Mouse (Mus musculus) left cerebral cortex, postnatal 25 days (tissue): ENCODE results near the gene Maml1. TPM values are rescaled to one million over a fixed set of nuclear protein-coding genes. Genes with fewer than 3 reads are reported as not detected.

Experiments
- DNase-seq, 2 experiments: peaks; one replicate each; pipeline ENCODE4 v3.0.0; 2022; ENCODE audit warnings: low spot score in 2 of 2, mixed read lengths in 1 of 2
- intact Hi-C: fragments of 180-260 bp; cut with DNase I; formaldehyde crosslinking; loops from one replicate; pipeline ENCODE4 v1.15.1; 2025
- total RNA-seq, 2 experiments: library from RNA; stranded (reverse); gene quantifications; 2 replicates each; pipeline ENCODE4 v1.2.3; 2021

Maml1 gene
- total RNA-seq, 2 experiments from 2014 or later: 9.5 to 10.1 TPM

DNA sequence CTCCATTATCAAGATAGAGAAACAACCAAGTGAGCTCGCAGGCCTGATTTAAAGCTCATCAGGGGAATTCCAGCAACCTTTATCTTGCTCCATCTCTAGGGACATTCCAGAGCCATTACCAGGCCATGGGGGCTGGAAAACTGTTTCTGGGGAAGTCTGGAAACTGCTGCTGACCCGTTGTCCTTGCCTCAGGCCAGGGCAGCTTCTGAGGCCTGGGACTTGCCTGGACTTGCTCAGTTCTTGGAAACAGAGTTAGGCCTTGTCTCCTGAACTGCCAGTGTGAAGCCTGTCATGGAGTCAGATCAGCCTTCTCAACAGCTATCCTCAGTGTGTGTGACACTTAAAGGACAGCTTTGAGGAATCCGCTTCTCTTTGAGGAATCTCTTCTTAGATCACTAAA lies 39.9 kb downstream of the Maml1 start:
- no peak for DNase-seq
- intact Hi-C loops: no loop called here

DNA sequence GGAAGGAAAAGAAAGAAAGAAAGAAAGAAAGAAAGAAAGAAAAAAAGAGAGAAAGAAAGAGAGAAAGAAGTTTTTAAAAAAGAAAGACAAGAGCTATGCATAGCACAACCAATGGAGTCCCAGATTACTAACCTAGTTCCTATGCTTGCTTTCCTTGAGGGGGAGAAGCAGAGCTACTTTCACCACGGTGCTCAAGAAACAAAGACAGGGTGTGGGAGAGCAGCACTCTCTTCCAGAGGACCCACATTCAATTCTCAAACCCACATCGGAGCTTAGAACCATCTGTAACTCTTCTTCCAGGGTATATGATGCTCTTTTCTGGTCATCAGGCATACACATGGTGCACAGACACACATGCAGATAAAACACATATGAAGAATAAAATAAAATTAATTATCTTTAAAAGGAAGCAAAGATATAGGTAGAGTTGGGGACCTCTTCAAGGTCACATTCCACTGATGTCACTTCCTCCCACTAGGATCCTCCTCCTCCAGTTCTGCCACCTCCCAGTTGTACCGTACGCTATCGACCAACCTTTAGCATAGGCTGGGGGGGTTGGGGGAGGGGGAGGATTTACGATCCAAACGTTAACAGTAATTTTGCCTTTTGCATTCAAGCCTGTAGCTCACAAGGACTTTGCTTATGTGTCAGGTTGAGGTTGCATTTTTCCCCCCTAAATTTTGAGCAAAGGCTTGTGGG lies 43.5 kb downstream of the Maml1 start:
- peak in 1 of 2 experiments; percentile 35 for DNase-seq
- intact Hi-C loops: no loop called here

DNA sequence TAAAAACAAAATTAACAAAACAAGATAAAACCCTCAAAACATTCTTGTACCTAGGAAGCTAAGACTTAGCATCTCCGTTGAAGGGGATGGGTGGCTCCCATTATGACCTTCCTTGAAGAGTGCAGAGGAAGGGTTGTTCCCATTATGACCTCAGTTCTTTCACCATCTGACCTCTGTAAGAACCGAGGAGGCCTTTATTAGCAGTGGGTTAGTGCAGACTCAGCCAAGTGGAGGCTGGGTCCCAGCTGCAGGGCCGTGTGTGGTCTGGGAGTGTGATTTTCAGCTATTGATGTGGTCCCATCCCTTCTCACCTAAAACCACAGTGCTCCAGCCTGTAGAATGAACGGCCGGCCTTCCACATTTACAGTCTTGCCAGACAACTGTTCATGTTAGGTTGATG lies 46.8 kb downstream of the Maml1 start:
- no peak for DNase-seq
- intact Hi-C loops: no loop called here

DNA sequence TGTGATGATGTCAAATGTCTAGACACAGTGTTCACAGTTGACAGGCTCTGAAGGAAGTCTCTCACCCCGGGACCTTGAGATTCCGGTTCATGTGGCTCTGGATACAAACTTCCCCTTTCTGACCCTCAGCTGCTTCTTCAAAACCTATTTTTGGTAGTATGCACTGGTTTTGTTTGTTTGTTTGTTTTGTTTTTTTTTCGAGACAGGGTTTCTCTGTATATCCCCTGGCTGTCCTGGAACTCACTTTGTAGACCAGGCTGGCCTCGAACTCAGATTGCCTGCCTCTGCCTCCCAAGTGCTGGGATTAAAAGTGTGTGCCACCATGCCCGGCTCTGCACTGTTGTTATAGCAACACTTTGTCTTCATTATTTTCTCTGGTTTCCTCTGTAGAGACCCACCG lies 48.2 kb downstream of the Maml1 start:
- peak in 1 of 2 experiments; percentile 20 for DNase-seq
- intact Hi-C loops: no loop called here

DNA sequence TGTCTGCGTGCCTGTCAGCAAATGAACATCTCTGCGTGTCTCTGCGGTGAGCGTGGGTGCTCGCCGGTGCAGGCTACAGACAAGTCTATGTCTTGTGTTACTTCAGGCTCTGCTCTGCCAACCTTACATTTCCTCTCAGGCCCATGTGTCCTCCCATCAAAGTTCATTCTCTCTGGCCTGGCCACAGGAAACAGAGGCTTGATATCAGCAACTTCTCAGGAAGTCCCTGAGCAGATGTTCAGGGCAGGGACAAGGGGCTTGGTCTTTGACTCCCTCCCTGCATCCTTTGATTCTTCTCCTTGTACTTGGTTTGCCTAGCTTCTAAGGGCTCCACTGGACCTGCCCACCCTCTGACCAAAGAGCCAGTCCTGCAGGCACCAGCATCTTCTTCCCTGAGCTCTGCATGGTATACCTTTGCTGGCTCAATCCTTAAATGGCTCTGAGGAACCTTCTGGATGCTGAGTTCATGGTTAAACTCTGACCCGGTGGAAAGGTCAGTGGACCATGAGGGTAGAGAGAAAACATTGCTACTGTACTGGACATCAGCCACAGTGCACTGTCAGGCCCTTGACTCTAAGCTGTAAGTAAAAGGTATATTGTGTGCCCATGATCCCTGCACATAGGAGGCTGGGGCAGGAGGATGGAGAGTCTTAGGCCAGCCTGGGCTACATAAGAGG lies 51.7 kb downstream of the Maml1 start:
- intact Hi-C loops: no loop called here
- no peak for DNase-seq

DNA sequence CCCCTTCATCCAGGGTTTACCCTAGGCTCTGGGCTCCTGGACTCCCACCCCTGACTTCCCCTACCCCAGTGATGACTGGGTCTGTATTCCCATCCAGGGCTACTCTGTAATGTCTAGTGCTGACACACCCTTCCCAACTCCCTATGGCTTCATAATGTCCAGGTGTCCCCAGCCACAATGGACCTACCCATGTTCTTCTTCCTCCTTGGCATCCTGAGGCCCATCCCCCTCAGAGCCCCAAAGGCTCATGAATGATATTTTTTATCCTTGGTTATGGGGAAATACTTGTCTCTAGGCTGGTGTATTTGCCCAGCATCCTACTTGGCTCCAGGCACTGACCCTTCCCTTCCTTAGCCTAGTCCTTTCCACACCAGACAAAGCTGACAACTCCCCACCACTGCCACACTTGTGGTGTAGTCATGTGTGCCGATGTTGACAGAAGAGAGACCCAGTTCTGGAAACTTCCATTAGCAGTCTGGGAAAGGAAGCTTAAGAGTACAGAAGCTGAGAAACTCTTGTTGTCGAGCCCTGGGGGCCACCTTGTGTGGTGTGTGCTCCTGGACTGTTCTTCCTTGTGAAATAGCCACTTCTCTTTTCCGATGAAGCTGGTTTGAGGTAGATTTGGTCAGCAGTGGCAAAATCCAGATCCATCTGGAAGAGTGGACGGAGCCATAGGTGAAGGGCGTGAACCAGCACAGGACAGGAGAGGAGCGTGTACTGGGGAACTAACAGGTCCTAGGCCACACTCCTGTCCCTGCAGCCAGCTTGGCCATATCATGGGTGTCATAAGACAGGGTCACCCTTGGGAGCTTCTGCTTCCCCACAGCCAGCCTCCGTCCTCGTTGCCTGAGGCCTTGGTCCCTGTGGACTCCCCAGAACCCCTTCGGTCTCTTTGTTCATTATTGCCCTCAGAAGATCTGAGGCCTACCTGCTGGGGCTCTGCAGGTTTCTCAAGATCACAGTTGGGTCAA lies 53.0 kb downstream of the Maml1 start:
- DNase-seq: no peak
- intact Hi-C loops: loop anchor here (5.0 kb wide), 1 partner anchor 123 kb away; no protein-coding TSS in a partner anchor

DNA sequence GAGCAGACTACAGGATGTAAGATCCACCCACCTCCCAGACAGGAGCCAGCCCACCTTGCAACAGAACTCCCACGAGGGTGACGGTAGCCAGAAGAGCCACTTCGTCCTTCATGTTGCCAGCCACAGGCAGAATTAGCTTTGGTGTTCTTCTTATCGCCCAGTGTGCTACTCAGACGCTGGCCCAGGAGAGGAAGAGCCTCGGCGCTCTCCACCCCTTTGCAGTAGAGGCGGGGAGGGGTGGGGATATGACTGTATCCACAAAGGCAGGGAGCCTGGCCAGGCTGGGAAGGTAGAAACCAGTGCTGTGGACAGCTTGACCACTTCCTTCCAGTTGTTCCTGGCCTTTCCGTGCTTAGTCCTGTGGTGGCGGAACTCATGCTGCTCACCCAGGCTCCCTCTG lies 53.8 kb downstream of the Maml1 start, which contains the start of gene Ltc4s:
TSS of gene Ltc4s (minus strand) at position 293 of the 400 bp plus-strand sequence.
- intact Hi-C loops: loop anchor here (5.0 kb wide), 1 partner anchor 124 kb away; no protein-coding TSS in a partner anchor
- no peak for DNase-seq

DNA sequence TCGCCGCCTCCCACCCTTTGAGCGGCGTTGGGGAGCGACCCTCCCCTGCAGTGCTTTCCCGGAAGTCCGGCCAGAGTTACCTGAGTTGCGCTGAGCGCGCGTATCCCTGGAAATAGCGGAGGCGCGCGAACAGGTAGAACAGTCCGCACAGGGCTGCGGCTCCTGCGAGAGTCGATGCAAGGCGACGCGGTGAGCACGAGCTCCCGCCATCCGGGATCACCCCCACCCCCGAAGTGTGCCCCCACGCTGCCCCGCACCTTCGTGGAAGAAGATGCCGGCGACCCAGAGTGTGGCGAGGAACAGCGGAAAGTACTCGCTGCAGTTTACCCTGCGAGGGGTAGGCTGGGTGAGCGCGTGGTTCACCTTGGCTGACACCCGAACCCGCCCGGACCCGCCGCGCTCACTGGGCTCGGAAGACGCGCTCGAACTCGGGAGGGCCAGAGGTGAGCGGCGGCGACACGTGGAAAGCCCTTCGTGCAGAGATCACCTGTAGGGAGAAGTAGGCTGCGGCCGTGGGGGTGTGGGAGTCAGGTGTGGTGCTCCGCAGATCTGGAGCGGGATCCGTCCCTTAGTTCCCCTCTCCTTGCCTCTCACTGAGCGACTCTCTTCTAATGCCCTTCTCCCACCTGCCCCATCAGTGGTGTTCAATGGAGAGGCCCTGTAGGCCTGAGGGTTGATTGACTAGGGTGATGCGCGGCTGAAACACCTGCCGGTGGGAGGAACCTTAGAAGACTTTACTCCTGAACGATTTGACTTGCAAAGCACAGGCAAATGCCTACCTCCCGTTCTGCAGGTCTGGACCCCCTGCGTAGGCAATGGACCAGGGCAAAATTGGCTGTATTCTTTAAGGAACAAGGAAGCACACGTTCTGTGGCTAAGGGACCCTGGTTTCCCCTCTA lies 54.9 kb downstream of the Maml1 start:
- intact Hi-C loops: loop anchor here (1.0 to 5.0 kb wide), 2 partner anchors 53 to 125 kb away; no protein-coding TSS in a partner anchor
- no peak for DNase-seq

DNA sequence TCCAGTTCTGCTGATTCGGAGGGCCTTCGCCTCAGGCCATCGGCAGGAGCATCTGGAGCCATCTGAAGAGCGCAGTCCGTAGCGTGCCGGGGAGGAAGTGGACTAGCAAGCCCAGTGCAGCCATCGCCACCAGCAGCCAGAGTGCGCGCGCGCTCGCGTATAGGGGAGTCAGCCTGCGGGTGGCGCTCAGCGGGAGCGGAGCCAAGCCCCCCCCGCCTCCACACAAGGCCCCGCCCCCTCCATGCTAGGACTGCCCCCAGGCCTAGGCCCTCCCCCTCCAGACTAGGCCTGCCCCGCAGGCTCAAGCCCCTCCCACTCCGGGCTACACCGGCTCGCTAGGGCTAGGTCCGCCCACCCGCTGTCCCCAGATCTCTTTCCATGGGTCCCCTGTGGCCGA lies 55.6 kb downstream of the Maml1 start:
- intact Hi-C loops: loop anchor here (1.0 to 5.0 kb wide), 2 partner anchors 54 to 126 kb away; no protein-coding TSS in a partner anchor
- peak; percentile 77 to 82 for DNase-seq

DNA sequence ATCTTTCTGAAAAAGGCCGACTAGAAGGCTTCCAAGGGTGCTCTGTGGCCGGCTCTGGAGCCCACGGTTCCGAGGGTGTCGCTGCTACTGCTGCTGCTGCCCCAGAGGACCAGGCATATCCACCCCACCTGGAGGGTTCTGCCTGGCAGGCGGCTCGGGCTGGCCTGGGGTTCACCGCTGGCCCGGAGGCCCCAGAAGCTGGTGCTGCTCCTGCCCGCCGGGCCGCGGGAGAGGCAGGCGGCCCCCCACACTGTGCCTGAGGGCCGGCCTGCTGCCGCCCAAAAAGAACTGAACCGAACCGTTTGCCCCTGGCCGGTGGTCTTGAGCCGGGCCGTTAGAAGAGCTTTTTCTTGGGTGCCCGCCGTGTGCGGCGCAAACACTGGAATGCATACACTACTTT lies 57.5 kb downstream of the Maml1 start:
- intact Hi-C loops: loop anchor here (5.0 kb wide), 1 partner anchor 128 kb away; no protein-coding TSS in a partner anchor

DNA sequence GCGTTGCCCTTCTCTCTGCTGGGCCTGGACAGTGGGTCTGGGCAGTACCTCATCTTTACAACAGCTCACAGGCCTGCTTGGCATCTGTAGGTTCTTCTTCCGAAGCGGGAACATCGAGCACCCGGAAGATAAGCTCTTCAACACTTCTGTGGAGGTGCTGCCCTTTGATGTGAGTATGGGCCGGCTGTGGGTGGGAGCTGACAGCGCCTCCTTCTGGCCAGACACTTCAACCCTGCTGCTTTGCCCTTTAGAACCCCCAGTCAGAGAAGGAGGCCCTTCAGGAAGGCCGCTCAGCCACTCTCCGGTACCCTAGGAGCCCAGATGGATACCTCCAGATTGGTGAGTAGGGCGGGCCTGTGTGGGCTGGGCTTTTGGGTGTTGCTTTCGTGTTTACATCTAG lies 58.1 kb downstream of the Maml1 start:
- intact Hi-C loops: no loop called here
- no peak for DNase-seq

More for the DNA sequence above, 57.5 kb downstream of the Maml1 start:
- DNase-seq: no peak

DNA sequence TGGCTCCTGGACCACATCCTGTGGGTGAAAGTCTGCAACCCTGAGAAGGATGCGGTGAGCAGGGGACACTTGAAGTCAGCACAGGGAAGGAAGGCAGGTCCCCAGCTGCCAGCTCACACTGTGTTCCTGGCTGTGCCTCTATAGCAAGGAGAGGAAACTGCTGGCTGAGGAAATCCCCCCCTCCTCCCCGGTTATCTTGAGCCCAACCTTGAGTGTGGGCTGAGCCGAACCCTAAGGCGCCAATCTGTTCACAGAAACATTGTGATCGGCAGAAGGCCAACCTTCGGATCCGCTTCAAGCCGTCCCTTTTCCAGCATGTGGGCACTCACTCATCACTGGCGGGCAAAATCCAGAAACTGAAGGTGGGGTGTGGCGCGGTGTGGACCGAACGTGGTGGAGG lies 59.1 kb downstream of the Maml1 start:
- peak in 1 of 2 experiments; percentile 84 for DNase-seq
- intact Hi-C loops: no loop called here

DNA sequence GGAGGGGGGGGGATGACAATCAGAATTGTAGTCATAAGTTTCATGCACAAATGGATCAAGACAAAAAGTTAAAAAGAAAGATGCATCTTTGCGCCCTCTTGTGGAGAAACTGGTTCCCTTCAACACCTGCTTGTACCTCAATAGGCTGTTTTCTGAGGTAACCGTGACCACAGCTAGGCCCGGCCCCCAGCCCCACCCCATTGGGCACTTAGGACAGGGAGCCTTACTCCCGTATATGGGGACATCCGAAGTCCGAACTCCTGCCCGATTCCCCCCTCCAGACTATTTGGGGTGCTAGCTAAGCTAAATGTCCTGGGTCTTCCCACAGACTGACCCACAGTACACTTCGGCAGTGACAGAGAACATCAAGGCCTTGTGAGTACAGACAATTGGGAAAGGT lies 60.7 kb downstream of the Maml1 start:
- peak in 1 of 2 experiments; percentile 80 for DNase-seq
- intact Hi-C loops: no loop called here

DNA sequence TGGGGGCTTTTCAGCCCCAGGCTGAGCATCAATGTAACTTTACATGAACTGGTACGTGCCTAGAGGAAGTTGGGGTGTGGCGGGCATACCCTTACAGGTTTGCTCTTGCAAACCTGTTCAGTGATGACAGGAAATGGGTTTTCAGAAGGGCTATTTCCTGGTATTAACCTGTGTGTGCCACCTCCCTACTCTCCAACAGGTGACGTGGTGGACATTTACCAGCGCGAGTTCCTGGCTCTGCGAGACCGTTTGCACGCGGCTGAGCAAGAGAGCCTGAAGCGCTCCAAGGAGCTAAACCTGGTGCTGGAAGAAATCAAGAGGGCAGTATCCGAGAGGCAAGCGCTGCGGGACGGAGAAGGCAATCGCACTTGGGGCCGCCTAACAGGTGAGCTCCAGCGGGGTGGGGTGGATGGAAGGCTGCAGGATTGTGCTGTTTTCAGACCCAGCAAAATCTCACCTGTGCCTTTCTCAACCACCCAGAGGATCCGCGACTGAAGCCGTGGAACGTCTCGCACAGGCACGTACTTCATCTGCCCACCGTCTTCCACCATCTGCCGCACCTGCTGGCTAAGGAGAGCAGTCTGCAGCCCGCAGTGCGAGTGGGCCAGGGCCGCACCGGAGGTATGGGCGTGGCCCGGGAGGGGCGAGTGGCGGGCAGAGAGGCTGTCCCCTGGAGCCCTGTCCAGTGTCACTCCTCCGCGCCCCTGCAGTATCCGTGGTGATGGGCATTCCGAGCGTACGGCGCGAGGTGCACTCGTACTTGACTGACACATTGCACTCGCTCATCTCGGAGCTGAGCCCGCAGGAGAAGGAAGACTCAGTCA lies 61.4 kb downstream of the Maml1 start:
- DNase-seq: no peak
- intact Hi-C loops: no loop called here

DNA sequence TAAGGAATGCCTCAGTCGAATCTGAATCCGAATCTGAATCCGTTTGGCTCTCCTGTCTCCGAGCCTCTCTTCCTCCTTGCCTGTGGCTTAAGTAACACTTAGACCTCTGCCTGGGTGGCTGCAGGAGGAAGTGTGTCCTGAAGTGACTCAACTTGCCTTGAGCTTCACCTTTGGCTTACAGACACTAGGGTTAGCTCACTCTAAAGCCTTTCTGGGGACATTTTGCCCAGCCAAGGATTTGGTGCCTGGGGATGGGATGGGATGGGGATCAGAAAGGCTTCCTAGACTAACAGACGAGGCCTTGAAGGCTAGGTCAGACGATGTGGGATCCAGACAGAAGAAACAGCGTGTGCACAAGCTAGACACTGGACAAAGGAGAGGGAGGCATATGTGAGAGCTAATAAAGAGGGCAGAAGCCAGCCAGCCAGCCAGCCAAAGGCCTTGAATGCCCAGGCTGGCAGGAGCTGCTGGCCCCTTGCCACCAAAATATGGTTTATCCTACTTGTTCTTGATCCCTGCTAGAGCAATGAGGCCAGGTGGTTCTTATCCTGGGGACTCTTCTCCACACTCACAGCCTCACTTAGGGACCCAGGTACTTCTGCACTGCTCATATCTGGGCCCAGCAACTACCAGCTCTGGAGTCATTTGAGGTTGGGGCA lies 62.7 kb downstream of the Maml1 start:
- intact Hi-C loops: no loop called here
- no peak for DNase-seq

DNA sequence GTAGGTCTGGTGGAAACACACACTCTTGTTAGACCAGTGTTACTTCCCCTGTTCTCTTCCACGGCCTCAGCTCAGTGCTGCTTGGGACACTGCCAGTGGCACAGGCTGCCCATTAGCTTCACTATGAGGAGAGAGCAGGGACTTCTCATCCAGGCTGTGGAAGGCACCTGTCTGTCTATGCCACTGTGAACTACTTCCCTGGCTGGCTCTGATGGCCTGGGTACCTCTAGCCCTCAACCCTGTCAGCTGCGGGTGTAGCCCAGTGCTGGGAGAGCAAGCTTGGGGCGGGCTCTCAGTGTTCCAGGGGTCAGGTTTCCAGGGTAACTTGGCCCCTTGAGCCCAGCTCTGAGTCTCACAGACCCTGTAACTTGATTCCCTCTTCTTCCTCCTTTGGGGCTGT lies 63.3 kb downstream of the Maml1 start:
- no peak for DNase-seq
- intact Hi-C loops: no loop called here

DNA sequence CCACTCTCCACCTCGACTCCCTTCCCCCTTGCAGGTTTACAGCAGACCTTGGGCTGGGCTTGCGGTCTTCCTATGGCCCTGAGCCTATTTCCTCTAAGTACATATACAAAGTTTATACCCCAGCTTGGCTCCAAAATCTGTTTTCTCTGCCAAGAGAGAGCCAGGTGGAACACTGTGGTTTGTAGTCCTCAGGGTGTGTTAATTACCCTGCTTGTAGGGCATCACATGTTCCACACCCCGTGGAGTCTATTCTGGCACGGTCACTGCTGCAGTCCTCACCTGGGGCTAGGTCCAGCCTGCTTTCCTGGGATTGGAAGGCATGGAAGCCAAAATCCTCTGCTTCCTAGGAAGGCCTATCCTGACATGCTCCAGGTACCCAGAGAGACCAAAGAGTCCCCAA lies 64.4 kb downstream of the Maml1 start:
- no peak for DNase-seq
- intact Hi-C loops: no loop called here

DNA sequence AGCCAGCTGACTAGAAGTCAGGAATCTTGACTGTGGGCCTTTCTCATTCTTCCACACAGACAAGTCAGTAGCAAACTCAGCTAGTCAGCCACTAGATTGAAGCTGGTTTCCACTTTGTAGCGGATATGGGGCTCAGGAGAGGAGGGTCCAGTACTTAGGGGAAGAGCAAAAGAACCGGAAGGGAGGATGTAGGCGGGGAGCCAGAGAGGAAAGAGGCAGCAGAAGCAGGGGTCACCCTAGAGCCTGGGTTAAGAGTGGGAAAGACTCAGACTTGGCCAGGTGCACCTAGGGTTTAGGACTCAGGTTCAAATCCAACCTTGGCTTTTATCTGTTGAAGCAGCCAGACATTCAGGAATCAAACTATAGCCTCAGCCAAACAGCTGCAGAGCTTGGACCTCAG lies 64.9 kb downstream of the Maml1 start:
- no peak for DNase-seq
- intact Hi-C loops: no loop called here
